Mouse (Mus musculus) forebrain, embryonic 13.5 days (tissue): ENCODE measurements at regions not wholly inside any gene's neighbourhood (a gene's known extent, or its start where the extent isn't known, plus 50 kb on each side); places are given as distances from the start of the nearest gene placed in this dataset.
A peak's percentile ranks its signal among the peaks of the same experiment; 100 is the strongest.

Source experiments
- ATAC-seq: fragments of 200-750 bp; cut with Nextera tagmentation; 2 replicates; pipeline ENCODE4 v1.8.0; 2017
- H3K27ac ChIP-seq: fragments of 300-500 bp; sonication (generic); 2 replicates; pipeline ENCODE4 v1.5.1; 2015; ENCODE audit warnings: inconsistent platforms, mild to moderate bottlenecking, moderate library complexity
- H3K27me3 ChIP-seq: fragments of 300-500 bp; sonication (generic); 2 replicates; pipeline ENCODE4 v1.6.1; 2015; ENCODE audit warnings: mild to moderate bottlenecking, inconsistent platforms
- H3K36me3 ChIP-seq: fragments of 300-500 bp; sonication (generic); 2 replicates; pipeline ENCODE4 v1.6.1; 2015; ENCODE audit warnings: mild to moderate bottlenecking, inconsistent platforms; ENCODE audit not compliant: poor library complexity, severe bottlenecking
- H3K4me1 ChIP-seq: fragments of 300-500 bp; sonication (generic); 2 replicates; pipeline ENCODE4 v1.6.1; 2015; ENCODE audit warnings: inconsistent platforms
- H3K4me2 ChIP-seq: fragments of 300-500 bp; sonication (generic); 2 replicates; pipeline ENCODE4 v1.6.1; 2015; ENCODE audit warnings: inconsistent platforms, mild to moderate bottlenecking, moderate library complexity
- H3K4me3 ChIP-seq: fragments of 300-500 bp; sonication (generic); 2 replicates; pipeline ENCODE4 v1.5.1; 2015; ENCODE audit warnings: mild to moderate bottlenecking, inconsistent platforms
- H3K9ac ChIP-seq: fragments of 300-500 bp; sonication (generic); 2 replicates; pipeline ENCODE4 v1.6.1; 2015; ENCODE audit warnings: mild to moderate bottlenecking, inconsistent platforms
- H3K9me3 ChIP-seq: fragments of 300-500 bp; sonication (generic); replicated peaks from 2 replicates; pipeline ENCODE4 v1.6.1; 2016; ENCODE audit warnings: inconsistent platforms
- WGBS: fragments of 180-500 bp; shearing (Covaris S2); methylation state at CpG from one replicate; pipeline ENCODE4 v1.1.7; 2015; 5-methylcytosine and 5-hydroxymethylcytosine counted together

DNA sequence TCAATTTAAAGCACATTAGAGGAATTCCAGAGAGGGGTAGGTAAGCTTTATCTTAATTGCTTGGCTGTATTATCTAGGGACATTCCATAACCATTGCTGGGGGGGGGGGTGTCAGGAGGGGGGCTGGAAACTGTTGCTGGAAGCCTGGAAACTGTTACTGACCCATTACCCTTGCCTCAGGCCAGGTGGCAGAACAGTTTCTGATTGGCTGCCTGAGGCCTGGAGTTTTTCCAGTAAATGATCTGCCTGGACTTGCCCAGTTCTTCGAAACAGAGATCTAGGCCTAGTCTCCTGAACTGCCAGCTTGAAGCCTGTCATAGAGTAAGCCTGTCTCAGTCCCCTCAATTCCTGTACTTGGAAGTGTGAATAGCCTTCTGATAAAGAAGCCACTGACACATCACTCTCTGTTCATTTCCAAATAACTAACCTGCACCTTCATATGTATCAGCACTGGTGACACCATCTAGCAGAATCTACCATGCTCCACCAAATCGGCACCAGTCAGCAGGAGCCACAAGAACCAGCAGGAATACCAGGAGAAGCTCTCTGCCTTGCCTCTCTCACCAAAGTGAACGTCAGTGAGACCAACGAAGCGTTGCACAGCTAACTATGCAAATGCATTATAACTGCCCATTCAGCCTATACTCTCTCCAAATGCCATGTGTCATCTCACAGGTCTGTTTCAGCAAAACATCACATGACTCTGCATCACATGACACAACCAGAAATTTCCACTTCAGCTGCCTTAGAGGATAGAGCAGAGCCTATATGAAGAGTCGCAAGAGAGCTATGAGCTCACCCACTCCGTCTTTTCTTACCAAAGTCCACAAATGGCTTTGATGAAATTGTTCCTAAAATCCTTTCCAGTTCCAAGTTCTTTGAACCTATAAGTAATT lies 200.7 kb downstream of the Sp3 start:
- H3K27ac ChIP-seq = no peak overlapping the region
- no peak overlapping the region for H3K4me3 ChIP-seq
- H3K4me1 ChIP-seq = peaks cover 22% of the 10 kb centered on the region; the same call in 1 of the 2 replicates
- 89% methylated on average over 7 of the region's 7 CpGs for WGBS
- no peaks in the 10 kb centered on the region for H3K9me3 ChIP-seq
- ATAC-seq = no peak
- H3K9ac ChIP-seq = no peak overlapping the region
- no peak overlapping the region for H3K4me2 ChIP-seq
- H3K36me3 ChIP-seq = no peaks in the 10 kb centered on the region
- no peaks in the 10 kb centered on the region for H3K27me3 ChIP-seq

DNA sequence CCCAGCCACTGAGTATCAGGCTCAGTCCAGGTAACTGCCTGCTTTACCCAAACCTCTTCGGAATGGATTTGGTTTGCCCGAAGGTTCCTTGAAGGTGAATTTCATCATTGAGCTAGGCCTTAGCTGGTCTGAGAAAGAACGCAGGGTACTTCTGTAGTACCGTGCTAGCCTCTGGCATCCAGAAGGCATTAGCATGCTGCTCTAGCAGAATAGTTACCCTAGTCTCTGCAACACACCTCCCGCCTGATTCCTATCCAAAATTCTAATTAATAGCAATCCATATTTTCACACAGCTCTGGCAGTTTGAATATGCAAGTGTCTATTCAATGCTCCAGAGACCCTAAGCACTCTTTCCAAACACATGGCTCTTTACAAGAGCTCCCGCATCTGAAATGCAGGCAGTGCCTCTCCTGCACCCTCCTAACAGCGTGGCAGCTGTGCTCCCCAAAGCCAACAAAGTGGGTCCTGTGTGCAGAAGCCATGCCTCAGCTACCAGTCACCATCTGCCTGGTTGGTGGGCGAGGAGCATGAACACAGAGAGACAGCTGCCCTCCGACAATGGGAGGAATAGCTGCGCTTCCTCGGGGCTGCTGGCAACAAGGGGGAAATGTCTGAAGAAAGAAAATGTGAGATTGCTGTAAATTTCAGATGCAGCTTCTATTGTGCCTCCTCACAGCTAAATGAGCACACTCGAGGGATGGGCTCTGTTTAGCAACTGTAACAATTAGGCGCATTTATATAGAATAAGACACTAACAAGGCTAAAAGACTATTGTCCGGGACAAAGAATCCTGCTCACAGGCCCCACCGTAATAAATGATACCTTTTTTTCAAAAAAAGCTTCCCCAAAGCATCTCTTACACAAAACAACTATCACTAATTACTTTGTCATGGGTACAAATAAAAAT lies 198.6 kb downstream of the Sp3 start:
- peak overlapping the region; percentile 26; the same call in 1 of the 2 replicates for H3K9ac ChIP-seq
- peaks cover 22% of the 10 kb centered on the region; the same call in 1 of the 2 replicates for H3K4me1 ChIP-seq
- no peaks in the 10 kb centered on the region for H3K27me3 ChIP-seq
- H3K4me2 ChIP-seq = no peak overlapping the region
- H3K36me3 ChIP-seq = no peaks in the 10 kb centered on the region
- ATAC-seq = peak; percentile 94
- H3K4me3 ChIP-seq = no peak overlapping the region
- no peaks in the 10 kb centered on the region for H3K9me3 ChIP-seq
- WGBS = 49% methylated on average over 15 of the region's 15 CpGs
- H3K27ac ChIP-seq = peak overlapping the region; percentile 74

DNA sequence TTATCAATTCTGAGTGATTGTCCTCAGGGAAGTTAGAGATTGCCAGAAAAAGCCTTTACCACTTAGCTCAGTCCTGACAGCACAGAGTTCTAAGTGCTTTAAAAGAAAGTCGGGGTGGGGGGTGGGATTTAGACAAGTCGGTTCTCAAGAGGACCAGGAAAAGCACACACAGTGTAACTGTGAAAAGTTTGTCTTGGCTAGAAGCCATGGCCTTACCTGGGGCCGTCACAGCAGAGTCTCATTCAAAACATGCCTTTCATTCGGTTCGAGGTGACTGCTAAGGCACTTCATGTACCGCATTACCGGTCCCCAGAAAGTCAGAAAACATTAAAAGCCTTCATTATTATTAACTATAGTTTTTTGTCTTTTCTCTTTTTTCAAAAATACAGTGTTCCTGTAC lies 197.9 kb downstream of the Sp3 start:
- peaks cover 22% of the 10 kb centered on the region; the same call in 1 of the 2 replicates for H3K4me1 ChIP-seq
- H3K27ac ChIP-seq = peak overlapping the region; percentile 48; the same call in 1 of the 2 replicates
- no peak overlapping the region for H3K9ac ChIP-seq
- WGBS = 63% methylated on average over 7 of the region's 7 CpGs
- no peaks in the 10 kb centered on the region for H3K27me3 ChIP-seq
- H3K4me3 ChIP-seq = no peak overlapping the region
- H3K36me3 ChIP-seq = no peaks in the 10 kb centered on the region
- ATAC-seq = peak; percentile 13; the same call in 1 of the 2 replicates
- no peak overlapping the region for H3K4me2 ChIP-seq
- H3K9me3 ChIP-seq = no peaks in the 10 kb centered on the region

DNA sequence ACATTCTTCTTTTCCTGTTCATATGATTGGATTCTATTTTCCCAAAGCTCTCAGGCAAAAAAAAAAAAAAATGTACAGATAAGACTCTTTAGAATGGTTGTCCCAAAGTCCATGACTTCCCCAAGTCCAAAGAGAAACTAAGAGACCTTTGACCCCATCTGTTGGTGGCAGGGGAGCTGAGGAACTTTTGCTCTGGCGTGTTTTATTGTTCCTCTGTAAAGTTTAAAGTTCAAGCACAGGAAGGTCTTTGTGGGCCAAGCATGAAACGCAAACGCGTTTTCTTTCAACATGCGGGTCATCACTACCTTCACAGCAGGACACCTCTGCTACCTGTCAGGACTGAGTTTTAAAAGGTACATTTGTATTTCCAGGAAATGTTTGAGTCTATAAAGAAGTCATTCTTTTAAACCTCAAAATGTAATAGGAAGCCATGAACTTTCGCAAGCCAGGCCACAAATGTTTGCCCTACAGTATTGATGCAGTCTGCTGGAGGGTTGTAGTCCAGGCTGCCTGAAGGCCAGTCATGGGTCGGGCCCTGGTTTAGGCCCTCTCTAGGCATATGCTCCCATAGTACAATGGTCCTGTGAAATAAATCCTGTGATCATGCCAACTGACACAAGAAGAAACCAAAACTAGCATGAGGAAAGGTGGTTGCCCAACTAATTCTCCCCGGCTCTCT lies 194.7 kb downstream of the Sp3 start:
- Histone ChIP-seq H3K4me2 (no peak overlapping the region), H3K4me1 (peaks cover 19% of the 10 kb centered on the region; the same call in 1 of the 2 replicates), H3K27me3 (no peaks in the 10 kb centered on the region), H3K27ac (no peak overlapping the region), H3K9ac (no peak overlapping the region), H3K36me3 (no peaks in the 10 kb centered on the region), H3K9me3 (no peaks in the 10 kb centered on the region), H3K4me3 (no peak overlapping the region)
- 89% methylated on average over 8 of the region's 8 CpGs for WGBS
- ATAC-seq = no peak

DNA sequence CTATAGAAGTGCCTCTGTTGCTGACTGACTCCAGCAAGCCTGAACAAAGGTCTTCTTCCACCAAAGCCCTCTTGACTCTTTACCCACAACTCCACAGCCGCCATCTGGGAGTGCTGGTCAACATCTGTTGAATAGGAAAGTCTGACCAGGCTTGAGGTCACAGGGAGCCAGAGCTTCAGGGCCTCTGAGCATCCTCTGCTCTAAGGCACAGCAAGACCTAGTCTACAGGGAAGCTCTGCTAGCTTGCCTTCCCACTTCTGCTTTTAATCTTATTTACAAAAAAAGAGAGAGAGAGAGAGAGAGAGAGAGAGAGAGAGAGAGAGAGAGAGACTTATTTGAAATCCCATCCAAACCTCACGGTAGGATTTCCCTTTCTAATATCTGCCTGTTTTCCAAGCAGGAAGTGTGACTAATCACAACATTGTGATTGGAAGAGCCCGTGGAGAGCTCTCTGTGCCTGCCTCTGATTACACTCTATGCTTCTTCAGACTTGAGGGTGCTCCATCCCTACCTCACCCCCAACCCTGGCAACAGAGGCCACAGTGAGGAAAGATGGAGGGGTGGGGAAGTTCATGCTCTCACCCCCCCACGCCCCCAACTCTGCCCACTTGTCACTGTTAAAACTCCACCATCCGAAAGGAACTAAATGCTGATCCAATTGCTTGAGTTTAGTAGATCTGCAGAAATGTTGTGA lies 194.1 kb downstream of the Sp3 start:
- no peak overlapping the region for H3K4me2 ChIP-seq
- peaks cover 14% of the 10 kb centered on the region; the same call in 1 of the 2 replicates for H3K4me1 ChIP-seq
- 56% methylated on average over 5 of the region's 5 CpGs for WGBS
- no peaks in the 10 kb centered on the region for H3K9me3 ChIP-seq
- no peak overlapping the region for H3K9ac ChIP-seq
- no peaks in the 10 kb centered on the region for H3K36me3 ChIP-seq
- H3K4me3 ChIP-seq = no peak overlapping the region
- ATAC-seq = no peak
- H3K27me3 ChIP-seq = no peaks in the 10 kb centered on the region
- no peak overlapping the region for H3K27ac ChIP-seq

DNA sequence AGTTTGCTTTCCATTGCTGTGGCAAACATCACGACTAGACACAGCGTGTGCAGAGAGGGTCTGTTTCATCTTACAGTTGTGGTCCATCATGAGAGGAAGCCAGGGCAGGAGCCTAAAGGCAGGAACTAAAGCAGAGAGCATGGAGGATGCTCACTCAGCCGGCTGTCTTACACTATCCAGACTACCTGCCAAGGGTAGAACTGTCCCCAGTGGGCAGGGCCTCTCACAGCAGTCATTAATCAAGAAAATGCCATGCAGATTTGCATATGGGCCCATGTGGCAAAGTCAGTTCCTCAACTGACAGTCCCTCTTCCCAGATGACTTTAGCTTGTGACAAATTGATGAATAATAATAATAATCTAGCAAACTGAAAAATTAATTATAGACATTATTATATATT lies 192.6 kb downstream of the Sp3 start:
- ATAC-seq = no peak
- Histone ChIP-seq H3K4me3 (no peak overlapping the region), H3K9me3 (no peaks in the 10 kb centered on the region), H3K27me3 (no peaks in the 10 kb centered on the region), H3K4me1 (0 out of 2 replicates have a peak, but pooled peaks cover 2% of the 10 kb centered on the region), H3K9ac (no peak overlapping the region), H3K27ac (no peak overlapping the region), H3K36me3 (no peaks in the 10 kb centered on the region), H3K4me2 (no peak overlapping the region)
- 93% methylated on average over 3 of the region's 3 CpGs for WGBS

DNA sequence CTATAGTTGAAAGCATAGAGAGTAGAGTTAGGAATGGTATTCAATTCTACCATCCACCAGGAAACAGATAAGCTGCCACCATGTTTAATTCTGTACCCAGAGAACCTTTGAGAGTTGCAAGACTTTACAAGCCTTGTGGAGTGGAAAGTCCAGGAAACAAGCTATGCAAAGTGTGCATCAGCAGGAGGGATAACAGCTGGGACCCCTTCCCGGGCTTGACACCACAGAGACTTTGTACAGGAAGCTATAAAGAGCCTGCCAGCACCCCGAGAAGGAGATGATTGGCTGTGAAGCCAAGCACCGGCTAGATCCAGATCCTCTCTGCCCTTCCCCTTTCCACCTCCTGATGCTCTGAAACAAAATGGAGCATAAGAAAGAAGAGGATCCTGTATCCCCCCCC lies 188.8 kb downstream of the Sp3 start:
- no peak overlapping the region for H3K4me2 ChIP-seq
- no peak for ATAC-seq
- no peak overlapping the region for H3K4me3 ChIP-seq
- no peaks in the 10 kb centered on the region for H3K4me1 ChIP-seq
- no peak overlapping the region for H3K9ac ChIP-seq
- no peaks in the 10 kb centered on the region for H3K27me3 ChIP-seq
- H3K9me3 ChIP-seq = no peaks in the 10 kb centered on the region
- no peak overlapping the region for H3K27ac ChIP-seq
- no peaks in the 10 kb centered on the region for H3K36me3 ChIP-seq
- WGBS = 78% methylated on average over 3 of the region's 3 CpGs

DNA sequence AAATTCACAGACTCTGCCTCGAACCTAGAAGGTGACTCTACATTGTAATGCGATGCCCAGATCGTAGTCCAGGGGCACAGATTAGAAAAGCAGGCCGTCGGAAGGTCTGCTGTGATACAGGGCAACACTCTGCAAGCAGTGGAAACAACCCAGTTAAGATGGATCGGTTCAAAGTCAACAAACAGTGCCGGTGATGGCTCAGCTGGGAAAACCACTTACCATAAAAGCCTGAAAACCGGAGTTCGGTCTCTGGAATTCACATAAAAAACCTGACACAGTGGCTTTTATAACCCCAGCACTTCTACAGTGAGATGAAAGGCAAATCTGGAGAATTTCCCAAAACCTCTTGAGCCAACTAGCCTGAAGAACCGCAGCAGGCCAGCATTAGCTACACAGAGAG lies 186.8 kb downstream of the Sp3 start:
- ATAC-seq = no peak
- no peaks in the 10 kb centered on the region for H3K36me3 ChIP-seq
- no peak overlapping the region for H3K27ac ChIP-seq
- no peak overlapping the region for H3K4me3 ChIP-seq
- no peak overlapping the region for H3K9ac ChIP-seq
- H3K4me1 ChIP-seq = no peaks in the 10 kb centered on the region
- H3K27me3 ChIP-seq = no peaks in the 10 kb centered on the region
- 88% methylated on average over 10 of the region's 10 CpGs for WGBS
- H3K9me3 ChIP-seq = no peaks in the 10 kb centered on the region
- H3K4me2 ChIP-seq = no peak overlapping the region

DNA sequence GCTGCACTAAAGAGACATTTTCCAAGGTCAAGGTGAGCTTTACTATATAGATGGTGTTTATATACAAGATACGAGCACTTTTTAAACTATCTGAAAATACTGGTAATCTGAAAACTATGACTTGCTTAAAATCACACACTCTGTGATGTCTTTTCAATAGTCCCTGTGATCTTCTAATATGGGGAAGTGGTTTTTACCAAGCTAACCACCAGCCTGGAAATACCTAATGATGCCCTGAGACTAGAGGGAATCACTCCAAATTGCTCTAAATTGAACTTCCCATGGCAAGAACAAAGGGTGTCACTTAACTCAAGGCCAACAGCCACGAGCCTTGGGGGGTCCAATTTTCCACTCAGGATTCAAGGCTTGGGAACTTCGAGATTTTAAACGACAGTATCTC lies 185.7 kb downstream of the Sp3 start:
- H3K4me3 ChIP-seq = no peak overlapping the region
- no peak for ATAC-seq
- H3K36me3 ChIP-seq = no peaks in the 10 kb centered on the region
- no peaks in the 10 kb centered on the region for H3K9me3 ChIP-seq
- no peaks in the 10 kb centered on the region for H3K27me3 ChIP-seq
- H3K4me2 ChIP-seq = no peak overlapping the region
- H3K4me1 ChIP-seq = no peaks in the 10 kb centered on the region
- WGBS = 70% methylated on average over 4 of the region's 4 CpGs
- no peak overlapping the region for H3K9ac ChIP-seq
- no peak overlapping the region for H3K27ac ChIP-seq

DNA sequence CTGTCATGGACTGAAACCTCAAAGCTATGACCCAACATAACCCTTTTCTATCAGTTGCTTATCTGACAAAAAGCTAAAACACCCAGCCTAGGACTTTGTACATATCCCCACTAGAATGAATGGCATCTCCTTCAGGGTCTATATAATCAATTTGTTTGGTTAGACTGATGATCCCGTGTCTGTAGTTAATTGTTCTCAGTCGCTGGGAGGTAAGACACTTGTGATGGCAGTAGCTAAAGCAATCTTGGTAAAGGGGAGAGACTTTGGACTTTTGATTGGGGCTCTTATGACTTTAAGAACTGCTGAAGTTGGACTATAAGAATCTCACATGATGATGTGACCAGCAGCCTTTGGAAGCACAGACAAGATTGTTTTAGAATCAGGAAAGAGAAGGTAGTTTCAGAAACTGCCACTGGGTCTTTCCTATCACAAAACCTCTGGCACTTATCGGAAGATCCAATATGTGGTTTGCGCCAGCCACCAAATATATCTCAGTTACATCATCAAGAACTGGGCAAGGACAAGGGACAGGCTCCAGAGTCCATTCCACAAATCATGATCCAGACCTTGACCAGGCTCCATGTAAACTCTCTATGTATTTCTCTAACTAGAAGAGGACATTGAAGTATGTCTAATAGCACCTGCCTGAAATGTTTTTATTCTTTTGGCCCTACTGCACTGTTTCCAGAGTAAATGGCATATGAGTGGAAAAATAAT lies 183.1 kb downstream of the Sp3 start:
- Histone ChIP-seq H3K9me3 (no peaks in the 10 kb centered on the region), H3K27ac (no peak overlapping the region), H3K36me3 (no peaks in the 10 kb centered on the region), H3K4me3 (no peak overlapping the region), H3K27me3 (no peaks in the 10 kb centered on the region), H3K4me1 (no peaks in the 10 kb centered on the region), H3K9ac (no peak overlapping the region), H3K4me2 (no peak overlapping the region)
- 86% methylated on average over 4 of the region's 4 CpGs for WGBS
- ATAC-seq = no peak

DNA sequence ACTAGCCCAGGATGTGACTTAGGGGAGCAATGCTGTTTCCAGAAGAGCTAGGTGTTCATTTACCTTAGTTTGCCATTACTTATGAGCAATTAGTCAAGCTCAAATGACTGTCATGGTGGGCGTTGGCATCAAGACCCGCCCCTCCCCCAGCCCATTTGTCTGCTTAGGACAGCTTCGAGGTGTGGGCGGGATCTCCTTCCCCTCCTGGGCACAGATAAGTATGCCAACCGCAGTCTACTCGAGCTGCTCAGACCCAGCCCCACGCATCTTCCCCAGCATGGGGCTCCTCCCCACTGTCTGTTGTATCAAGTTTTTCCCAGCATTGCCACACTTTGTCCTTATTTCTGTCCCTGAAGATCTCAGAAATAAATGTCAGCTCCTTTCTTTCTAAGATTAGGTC lies 179.6 kb downstream of the Sp3 start:
- no peak for ATAC-seq
- Histone ChIP-seq H3K4me1 (no peaks in the 10 kb centered on the region), H3K9me3 (no peaks in the 10 kb centered on the region), H3K27me3 (no peaks in the 10 kb centered on the region), H3K4me2 (no peak overlapping the region), H3K36me3 (no peaks in the 10 kb centered on the region), H3K4me3 (no peak overlapping the region), H3K9ac (no peak overlapping the region), H3K27ac (no peak overlapping the region)
- WGBS = 80% methylated on average over 7 of the region's 7 CpGs
